Mouse (Mus musculus): ENCODE measurements around the gene Susd6. TPM values are rescaled to one million over a fixed set of nuclear protein-coding genes. Genes with fewer than 3 reads are reported as not detected.

Susd6 gene
- total RNA-seq, 2 experiments from 2014 or later = 66.7 to 70.2 TPM

- DNase-seq = no peak
These were observed 48.5 kb downstream of the Susd6 start for GRCm38 (mm10) chr12:80838787-80839186.

DNA sequence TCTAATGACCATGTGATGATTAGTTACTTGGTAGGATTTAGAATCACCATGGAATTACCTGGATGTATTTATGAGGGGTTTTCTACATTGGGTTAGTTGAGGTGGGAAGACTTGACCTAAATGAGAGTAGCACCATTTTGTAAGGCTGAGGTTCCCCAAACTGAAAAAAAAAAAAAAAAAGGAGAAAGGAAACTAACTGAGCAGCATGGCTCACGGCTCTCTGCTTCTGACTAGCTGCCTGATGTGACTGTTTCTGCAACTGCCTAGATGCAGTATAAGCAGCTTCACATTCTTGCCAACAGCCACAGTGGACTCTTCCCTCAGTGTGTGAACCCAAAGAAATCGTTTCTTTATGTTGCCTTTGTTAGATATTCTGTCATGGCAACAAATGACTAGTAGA lies 49.3 kb downstream of the Susd6 start:
- DNase-seq = no peak

- no peak for DNase-seq
These were observed 51.3 kb downstream of the Susd6 start for GRCm38 (mm10) chr12:80841618-80842017.

GRCm38 (mm10) chr12:80842609-80843008 lies 52.3 kb downstream of the Susd6 start:
- no peak for DNase-seq

DNA sequence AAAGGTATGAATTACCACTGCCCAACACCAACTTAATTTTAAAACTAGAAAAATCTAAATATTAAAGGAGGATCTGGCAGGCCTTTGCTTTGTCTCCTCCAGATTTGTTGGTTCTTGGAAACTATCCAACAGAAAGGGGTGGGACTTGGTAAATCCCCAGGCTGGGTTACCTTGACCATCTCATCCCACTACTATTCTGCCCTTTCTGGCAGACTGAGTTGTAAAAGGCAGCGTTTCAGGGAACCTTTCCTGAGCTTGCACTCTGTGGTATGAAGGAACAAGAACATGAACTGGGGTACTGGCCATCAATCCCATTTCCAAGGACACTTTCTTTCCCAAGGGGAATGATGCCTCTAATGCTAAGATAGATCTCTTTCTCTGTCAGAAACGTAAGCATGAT lies 52.9 kb downstream of the Susd6 start:
- no peak for DNase-seq

DNA sequence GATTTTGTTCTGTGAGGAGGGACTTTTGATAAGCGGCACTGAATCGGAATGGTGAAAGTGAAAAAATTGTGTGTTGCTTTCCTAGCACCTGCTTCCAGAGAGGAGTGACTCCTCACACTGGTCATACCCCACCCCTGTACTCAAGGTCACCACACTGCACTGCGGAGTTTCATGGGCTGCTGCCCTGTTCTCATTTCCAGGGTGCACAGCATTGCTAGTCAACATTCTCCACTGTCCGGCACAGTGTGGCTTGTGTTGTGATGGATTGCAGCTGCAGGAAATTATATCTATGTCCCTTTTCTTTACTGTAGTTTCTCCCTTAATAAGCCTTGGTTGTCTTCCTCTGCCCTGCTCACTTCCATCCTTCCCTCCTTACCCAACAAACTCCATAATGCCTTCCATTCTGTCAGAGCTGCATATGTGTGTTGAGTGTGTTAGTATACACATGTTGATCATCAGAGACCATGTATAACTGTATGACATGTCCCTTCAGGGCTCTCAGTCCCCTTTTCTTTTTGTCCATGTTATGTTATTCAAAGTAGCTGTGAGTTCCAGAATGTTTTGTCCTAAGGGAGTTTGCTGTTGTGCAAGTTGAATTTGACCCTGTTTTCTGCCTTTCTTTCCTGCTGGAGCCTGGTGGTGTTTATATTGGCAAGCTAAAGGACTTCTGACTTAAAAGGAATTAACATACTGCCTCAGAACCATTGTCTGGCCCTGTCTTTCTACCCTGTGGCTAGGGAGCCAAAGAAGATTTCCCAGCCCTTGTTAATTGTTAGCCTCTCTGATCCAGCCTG lies 53.5 kb downstream of the Susd6 start:
- no peak for DNase-seq

DNA sequence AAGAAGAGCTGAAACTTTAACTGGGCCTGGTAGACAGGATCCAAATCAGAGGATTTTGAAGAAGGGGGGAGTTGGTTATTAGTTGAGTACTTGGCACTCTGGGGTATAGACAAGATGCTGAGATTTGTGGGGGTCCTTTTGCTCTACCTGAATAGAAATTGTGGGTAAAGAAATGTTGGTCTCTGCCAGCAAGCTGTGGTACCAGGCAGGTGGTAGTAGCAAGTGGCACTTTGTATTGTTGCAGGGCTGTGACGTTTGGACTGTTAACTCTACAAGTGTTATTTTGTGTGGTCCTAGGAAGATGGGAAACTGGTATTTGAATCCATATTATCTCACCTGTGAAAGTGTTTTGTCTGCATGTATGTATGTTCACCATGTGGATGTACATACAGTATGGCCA lies 55.6 kb downstream of the Susd6 start:
- no peak for DNase-seq

DNA sequence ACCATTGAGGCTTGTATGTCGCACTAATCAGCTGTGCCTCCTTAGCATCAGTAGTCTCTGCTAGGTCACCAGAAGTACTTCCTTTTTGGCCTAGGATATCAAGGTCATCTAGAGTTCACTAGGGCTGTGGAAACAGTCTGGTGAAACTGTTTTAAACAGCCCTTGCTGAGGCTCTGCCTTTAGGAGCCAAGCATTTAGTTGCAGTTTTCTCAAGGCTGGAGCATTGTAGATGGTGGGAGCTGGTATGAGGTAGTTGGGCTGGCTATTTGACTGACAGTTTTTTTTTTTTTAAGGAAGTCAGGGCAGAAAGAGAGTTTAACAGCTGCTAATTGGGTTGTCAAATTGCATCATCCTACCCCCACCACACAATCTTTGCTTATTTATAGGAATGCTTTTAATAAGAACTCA lies 56.6 kb downstream of the Susd6 start:
- DNase-seq = no peak

DNA sequence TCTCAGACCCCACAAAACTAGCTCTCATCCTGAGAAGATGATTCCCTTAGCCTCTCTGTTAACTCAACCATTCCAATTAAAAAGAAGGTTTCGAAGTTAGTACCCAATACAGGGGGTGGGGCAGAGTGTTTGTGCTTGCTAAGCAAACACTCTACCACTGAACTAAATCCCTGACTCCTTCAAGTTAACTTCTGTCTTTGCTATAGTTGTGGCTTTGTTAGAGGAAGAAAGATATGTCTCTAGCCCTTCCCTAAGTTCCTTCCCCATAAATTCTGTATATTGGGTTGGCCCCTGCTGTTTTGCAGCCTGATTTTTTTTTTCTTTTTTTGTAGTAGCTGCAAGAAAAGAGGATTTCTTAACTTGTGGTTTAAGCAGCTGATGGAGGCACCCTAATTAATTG lies 61.7 kb downstream of the Susd6 start:
- DNase-seq = no peak

GRCm38 (mm10) chr12:80853737-80854136 lies 63.4 kb downstream of the Susd6 start:
- no peak for DNase-seq

GRCm38 (mm10) chr12:80854671-80855070 lies 64.4 kb downstream of the Susd6 start:
- no peak for DNase-seq

DNA sequence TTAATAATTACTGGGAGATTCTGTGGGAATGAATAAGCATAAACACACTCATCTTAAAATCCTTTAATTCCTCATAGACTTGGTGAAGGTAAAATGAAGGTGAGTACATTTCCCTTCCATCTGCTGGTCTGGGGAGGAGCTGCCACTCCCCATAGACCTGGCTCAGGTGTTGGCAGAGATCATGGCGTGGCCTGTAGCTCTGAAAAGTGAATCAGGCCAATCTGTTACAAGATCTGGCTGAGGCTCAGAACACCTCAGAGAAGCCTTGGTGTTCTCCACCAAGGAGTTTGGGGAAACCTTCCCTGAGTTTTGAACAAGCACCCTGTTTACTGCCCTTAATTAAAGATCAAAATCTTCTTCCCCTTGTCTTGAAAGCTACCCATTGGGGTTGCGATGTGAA lies 64.8 kb downstream of the Susd6 start:
- DNase-seq = no peak

- DNase-seq = no peak
These were observed 65.3 kb downstream of the Susd6 start for GRCm38 (mm10) chr12:80855581-80855980.

DNA sequence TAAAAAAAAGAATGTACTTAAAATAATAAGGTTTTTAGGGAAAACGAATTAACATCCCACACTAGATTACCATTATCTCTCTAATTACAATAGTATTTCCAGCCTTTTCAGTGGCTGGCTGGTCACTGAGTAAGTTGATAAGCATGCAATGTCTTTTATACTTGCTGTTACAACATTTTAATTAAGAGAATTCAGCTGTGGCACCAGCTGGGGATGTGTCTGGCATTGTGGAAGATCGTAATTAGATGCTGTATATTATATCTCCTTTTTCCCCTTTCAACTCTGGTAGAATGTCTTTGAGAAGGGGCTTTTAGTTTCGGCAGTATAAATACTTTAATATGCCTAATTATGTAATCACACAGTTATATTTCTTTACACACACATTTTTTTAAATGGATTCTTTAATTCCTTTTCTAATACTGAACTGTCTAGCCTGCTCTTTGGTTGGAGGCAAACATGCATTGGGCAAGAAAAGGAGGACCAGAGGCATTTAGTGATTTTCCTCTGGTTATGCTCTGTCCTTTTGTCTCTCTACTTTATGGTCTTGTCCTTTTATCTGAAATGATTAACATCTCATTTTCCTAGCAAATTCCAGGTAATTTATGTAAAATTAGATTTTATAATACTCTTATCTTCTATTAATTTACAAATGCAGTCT lies 67.5 kb downstream of the Susd6 start:
- DNase-seq = no peak

DNA sequence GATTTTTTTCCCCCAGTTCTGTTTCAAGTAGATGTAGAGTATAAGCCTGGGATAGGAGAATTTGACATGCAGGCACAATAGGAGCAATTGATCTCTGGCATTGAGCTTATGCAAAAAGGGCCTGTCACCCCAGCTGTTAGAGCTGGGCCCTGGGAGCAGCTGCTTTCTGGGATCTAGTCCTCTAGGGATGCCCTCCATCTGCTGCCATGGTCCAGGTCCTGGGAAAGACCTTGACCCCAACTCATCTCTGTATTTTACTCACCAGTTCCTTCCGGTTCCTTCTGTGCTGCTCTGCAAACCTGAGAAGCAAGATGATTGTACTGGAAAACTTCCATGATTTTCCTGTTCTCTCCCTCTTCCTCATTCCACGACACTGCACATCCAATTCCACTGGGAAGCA lies 68.0 kb downstream of the Susd6 start:
- DNase-seq = no peak

GRCm38 (mm10) chr12:80861916-80862315 lies 71.6 kb downstream of the Susd6 start:
- DNase-seq = no peak

- DNase-seq = no peak
These were observed 73.1 kb downstream of the Susd6 start for GRCm38 (mm10) chr12:80863370-80863769.

DNA sequence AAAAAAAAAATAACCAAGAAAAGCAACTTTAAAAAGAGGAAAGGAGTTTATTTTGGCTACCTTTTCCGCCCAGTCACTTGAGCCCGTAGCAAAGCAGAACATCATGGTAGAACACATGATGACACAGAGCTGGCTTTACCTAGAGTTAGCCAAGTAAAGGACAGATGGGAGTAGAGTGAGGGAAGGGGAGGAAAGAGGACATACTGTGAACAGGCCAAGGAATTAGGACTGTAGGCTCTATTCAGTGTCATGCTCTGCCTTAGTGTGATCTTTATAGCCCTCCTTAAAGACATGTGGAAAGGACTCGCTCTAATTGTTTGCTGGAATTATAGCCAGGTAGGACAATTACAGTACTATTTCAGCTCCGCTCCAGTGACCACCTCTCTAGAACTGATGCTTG lies 74.9 kb downstream of the Susd6 start:
- DNase-seq = no peak

DNA sequence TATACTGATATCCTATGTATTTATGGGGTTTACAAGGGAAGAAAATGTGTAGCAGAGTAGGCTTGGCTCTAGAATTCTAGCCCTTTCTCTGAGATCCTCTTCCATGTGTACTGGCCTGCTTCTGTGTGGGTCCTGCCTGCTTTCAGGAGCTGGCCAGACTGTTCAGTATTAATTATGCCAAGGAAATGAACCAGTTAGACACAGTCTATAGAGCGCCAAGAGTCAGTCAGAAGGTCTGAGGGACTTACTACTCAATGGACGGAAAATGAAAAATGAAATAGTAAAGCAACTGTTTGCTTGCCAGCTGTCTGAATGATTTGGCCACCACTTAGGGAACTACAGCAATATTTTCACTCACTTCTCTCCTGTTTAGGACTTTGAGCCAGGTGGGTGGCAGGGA lies 75.7 kb downstream of the Susd6 start:
- no peak for DNase-seq

GRCm38 (mm10) chr12:80867083-80867482 lies 76.8 kb downstream of the Susd6 start:
- no peak for DNase-seq

DNA sequence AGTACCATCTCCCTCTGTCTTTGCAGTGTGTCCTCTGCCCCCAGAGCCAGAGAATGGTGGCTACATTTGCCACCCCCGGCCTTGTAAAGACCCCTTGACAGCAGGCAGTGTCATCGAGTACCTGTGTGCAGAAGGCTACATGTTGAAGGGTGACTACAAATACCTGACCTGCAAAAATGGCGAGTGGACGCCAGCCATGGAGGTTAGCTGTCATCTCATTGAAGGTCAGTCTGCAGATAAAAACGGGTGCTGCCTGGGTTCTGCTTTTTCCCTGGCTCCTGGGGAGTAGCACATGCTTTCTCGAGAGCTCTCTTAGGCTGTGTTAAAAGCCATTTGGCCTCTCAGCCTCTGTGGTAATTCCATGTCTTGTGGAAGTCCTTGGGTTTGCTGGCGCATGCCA lies 78.1 kb downstream of the Susd6 start:
- DNase-seq = no peak

- no peak for DNase-seq
These were observed 87.1 kb downstream of the Susd6 start for GRCm38 (mm10) chr12:80877215-80878092.

- no peak for DNase-seq
These were observed 87.8 kb downstream of the Susd6 start for GRCm38 (mm10) chr12:80878093-80878430.
